Mouse (Mus musculus): ENCODE results near the gene Atp8b5.

Atp8b5 gene

GRCm38 (mm10) chr4:43416071-43416490, 149.1 kb downstream of the Atp8b5 start:
- no peak for DNase-seq

DNA sequence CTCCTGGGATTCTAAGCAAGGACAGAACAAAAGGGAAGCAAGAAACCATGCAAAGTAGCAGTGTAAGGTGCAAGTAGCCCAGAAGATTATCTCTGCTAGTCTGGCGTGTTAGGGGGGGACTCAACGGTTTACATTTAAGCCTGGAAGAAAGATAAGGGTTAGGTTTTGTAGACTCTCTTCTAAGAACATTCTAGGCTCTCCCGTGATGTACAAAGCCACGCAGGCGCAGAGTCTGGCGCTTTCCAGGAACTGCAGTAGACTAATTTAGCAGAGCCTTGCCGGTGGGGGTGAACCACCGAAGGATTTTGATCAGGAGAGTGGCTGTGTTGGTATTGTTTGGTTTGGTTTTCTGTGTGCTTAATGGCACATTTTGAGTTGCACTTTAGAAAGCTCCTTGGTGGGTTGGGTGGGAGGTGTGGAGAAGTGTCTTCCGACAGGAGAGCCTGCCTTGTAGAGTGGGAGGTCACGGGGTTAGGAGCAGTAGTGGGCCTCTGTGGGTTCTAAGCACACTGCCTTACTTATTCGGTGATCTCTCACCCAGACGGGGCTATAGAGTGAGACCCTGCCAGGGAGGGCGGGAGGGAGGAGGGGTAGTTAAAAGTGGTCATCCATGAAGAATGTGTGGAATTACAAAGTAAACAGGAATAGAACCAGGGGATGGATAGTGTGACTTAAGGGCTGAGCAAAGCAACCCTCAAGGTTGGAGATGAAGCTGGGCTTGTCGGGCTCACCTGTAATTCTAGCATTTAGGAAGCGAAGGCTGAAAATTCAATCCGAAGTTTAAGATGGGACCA, 150.5 kb downstream of the Atp8b5 start:
- DNase-seq: no peak

GRCm38 (mm10) chr4:43418450-43418849, 151.5 kb downstream of the Atp8b5 start:
- DNase-seq: no peak

- DNase-seq: peak; percentile 49 to 62
Measured at GRCm38 (mm10) chr4:43418973-43419656, 152.2 kb downstream of the Atp8b5 start.

- no peak for DNase-seq
Measured at GRCm38 (mm10) chr4:43419801-43420281, 152.9 kb downstream of the Atp8b5 start.

GRCm38 (mm10) chr4:43420305-43420704, 153.3 kb downstream of the Atp8b5 start:
- peak; percentile 80 to 88 for DNase-seq

GRCm38 (mm10) chr4:43421632-43422240, 154.8 kb downstream of the Atp8b5 start:
- no peak for DNase-seq
